Mouse (Mus musculus): ENCODE measurements around the gene Higd1a. TPM values are rescaled to one million over a fixed set of nuclear protein-coding genes. Genes with fewer than 3 reads are reported as not detected.

Higd1a gene
- polyA plus RNA-seq, 1 experiment: 3.4 TPM

DNA sequence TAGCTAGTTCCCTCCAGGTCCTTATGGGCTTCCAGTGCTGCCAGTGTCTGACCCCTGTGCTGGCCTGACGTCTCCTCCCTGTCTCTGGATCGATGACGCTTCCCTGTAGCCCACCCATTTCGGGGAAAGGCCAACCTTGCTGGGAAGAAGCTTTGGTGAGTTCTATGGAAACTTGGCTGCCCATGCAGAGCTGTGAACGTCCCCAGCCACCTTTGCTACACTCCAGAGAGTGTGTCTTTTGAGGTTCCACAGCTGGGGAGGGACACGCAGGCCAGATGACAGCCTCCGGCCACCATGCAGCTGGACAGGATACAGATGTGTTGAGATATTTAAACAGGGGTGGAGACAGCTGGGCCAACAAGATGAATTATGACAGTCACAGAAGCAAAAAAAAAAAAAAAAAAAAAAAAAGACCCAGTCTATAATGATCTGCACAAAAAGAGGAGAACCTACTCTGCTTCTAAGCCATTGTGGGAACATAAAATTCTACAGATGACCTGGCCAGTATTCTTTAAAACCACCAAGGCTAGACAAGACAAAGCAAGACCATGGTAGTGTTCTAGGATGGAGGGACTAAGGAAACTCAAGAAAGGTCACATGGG lies 37.3 kb upstream of the Higd1a start:
- Histone ChIP-seq H3K27ac (ENCODE audit: insufficient read depth, low read length) (no peak overlapping the region), H3K36me3 (ENCODE audit: control insufficient read depth, insufficient read depth, low read length) (no peaks in the 10 kb centered on the region), H3K27me3 (ENCODE audit: control insufficient read depth, insufficient read depth, low read length) (no peaks in the 10 kb centered on the region), H3K4me1 (ENCODE audit: control insufficient read depth, insufficient read depth, insufficient read length) (peaks cover 12% of the 10 kb centered on the region; the same call in 1 of the 2 replicates), H3K4me3 (ENCODE audit: extremely low read depth, insufficient read depth, insufficient read length) (no peak overlapping the region)
- TF ChIP-seq CTCF (IDR thresholded peaks at IDR 0.05; ENCODE audit: extremely low read depth, insufficient read depth, insufficient read length, insufficient replicate concordance): no peak
- TF ChIP-seq POLR2A (IDR thresholded peaks at IDR 0.05; ENCODE audit: low read depth, low read length): no peak
- DNase-seq (ENCODE audit: low read depth in 1 of 2, low spot score in 2 of 2): no peak
- 54% methylated on average over 7 of the region's 7 CpGs for WGBS

- 91% methylated on average over 7 of the region's 7 CpGs for WGBS
- peaks cover 8% of the 10 kb centered on the region; the same call in 1 of the 2 replicates for H3K4me1 ChIP-seq (ENCODE audit: control insufficient read depth, insufficient read depth, insufficient read length)
- no peak overlapping the region for H3K27ac ChIP-seq (ENCODE audit: insufficient read depth, low read length)
- DNase-seq (ENCODE audit: low read depth in 1 of 2, low spot score in 2 of 2): no peak
- H3K36me3 ChIP-seq (ENCODE audit: control insufficient read depth, insufficient read depth, low read length): no peaks in the 10 kb centered on the region
- H3K27me3 ChIP-seq (ENCODE audit: control insufficient read depth, insufficient read depth, low read length): no peaks in the 10 kb centered on the region
- H3K4me3 ChIP-seq (ENCODE audit: extremely low read depth, insufficient read depth, insufficient read length): no peak overlapping the region
- TF ChIP-seq POLR2A (IDR thresholded peaks at IDR 0.05; ENCODE audit: low read depth, low read length): no peak
- TF ChIP-seq CTCF (IDR thresholded peaks at IDR 0.05; ENCODE audit: extremely low read depth, insufficient read depth, insufficient read length, insufficient replicate concordance): no peak
Observed at GRCm38 (mm10) chr9:121894447-121894846, 36.3 kb upstream of the Higd1a start.

DNA sequence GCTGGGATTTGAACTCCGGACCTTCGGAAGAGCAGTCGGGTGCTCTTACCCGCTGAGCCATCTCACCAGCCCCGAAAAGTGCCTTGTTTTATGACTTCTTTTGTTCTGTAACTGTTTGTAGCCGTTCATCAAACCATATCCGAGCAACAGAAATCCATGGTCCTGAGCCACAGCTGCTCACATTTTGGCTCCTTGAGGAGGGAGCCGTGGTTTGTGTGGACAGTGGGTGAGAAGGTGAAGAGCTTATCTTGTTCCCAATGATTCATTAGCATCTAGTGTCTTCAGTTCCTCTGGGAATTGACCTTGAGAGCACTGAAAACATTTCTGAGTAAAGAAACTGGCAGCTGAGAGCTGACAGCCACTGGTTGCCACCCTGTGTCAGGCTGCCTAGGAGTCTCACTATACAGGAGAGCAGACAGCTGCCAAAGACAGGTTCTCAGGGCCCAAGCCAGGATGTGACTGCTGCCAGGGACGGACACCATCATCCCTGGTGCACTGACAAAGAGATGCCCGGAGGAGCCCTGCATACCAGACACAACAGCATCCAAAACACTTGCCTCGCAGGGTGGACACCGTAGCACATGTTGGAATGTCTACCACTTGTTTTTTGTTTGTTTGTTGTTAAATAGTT lies 34.0 kb upstream of the Higd1a start:
- Histone ChIP-seq H3K27me3 (ENCODE audit: control insufficient read depth, insufficient read depth, low read length) (no peaks in the 10 kb centered on the region), H3K36me3 (ENCODE audit: control insufficient read depth, insufficient read depth, low read length) (no peaks in the 10 kb centered on the region), H3K27ac (ENCODE audit: insufficient read depth, low read length) (no peak overlapping the region), H3K4me3 (ENCODE audit: extremely low read depth, insufficient read depth, insufficient read length) (no peak overlapping the region), H3K4me1 (ENCODE audit: control insufficient read depth, insufficient read depth, insufficient read length) (peaks cover 7% of the 10 kb centered on the region; the same call in 1 of the 2 replicates)
- no peak for DNase-seq (ENCODE audit: low read depth in 1 of 2, low spot score in 2 of 2)
- TF ChIP-seq POLR2A (IDR thresholded peaks at IDR 0.05; ENCODE audit: low read depth, low read length) (no peak), CTCF (IDR thresholded peaks at IDR 0.05; ENCODE audit: extremely low read depth, insufficient read depth, insufficient read length, insufficient replicate concordance) (no peak)
- 86% methylated on average over 12 of the region's 12 CpGs for WGBS

DNA sequence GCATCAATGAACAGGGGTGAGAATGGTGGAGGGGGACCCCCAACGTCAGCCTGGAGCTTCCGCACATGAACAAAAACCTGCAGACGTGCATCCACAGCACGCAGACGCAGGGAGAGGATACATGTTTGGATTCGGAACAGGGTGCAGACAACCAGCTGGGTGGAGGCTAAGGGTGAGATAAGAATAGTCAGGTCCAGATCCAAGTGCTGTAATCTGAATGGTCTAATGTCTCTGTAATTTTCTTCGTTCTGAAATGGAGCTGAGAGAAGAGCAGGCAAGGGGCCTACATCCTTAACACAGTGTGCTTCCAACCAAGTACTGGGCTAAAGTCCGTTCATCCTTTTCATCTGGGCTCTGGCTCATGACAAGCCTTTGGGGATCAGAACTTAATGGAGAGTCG lies 33.1 kb upstream of the Higd1a start:
- 92% methylated on average over 9 of the region's 9 CpGs for WGBS
- H3K27ac ChIP-seq (ENCODE audit: insufficient read depth, low read length): no peak overlapping the region
- TF ChIP-seq POLR2A (IDR thresholded peaks at IDR 0.05; ENCODE audit: low read depth, low read length) (no peak), CTCF (IDR thresholded peaks at IDR 0.05; ENCODE audit: extremely low read depth, insufficient read depth, insufficient read length, insufficient replicate concordance) (no peak)

DNA sequence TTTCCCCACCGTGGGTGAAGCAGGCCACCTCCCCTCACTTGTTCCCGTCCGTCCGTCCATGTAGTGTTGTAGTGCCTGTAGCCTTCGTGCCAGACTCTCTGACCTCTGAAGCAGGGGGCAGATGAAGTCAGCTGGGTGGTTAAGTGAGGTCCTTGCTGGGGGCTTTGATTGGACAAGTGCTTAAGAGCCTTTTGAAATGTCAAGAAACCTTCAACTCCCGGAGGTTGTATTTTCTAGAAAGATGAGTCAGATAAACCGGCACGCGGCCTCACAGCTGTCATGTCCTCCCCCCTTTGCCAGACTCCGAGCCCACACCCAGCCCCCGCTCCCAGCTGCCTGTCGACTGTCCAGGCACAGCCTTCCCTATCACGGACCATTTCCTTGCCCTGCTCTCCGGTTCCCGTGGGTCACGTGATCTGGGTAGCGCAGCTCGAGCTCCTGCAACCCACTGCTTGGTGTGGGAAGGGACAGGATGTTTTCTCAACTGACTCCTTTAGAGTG lies 32.3 kb upstream of the Higd1a start:
- 44% methylated on average over 18 of the region's 18 CpGs for WGBS
- Histone ChIP-seq H3K27ac (ENCODE audit: insufficient read depth, low read length) (no peak overlapping the region), H3K4me1 (ENCODE audit: control insufficient read depth, insufficient read depth, insufficient read length) (no peaks in the 10 kb centered on the region; the same call in 1 of the 2 replicates), H3K27me3 (ENCODE audit: control insufficient read depth, insufficient read depth, low read length) (no peaks in the 10 kb centered on the region), H3K36me3 (ENCODE audit: control insufficient read depth, insufficient read depth, low read length) (no peaks in the 10 kb centered on the region), H3K4me3 (ENCODE audit: extremely low read depth, insufficient read depth, insufficient read length) (no peak overlapping the region)
- no peak for DNase-seq (ENCODE audit: low read depth in 1 of 2, low spot score in 2 of 2)
- TF ChIP-seq CTCF (IDR thresholded peaks at IDR 0.05; ENCODE audit: extremely low read depth, insufficient read depth, insufficient read length, insufficient replicate concordance) (no peak), POLR2A (IDR thresholded peaks at IDR 0.05; ENCODE audit: low read depth, low read length) (no peak)

More for the DNA sequence above, 33.1 kb upstream of the Higd1a start:
- Histone ChIP-seq H3K27me3 (ENCODE audit: control insufficient read depth, insufficient read depth, low read length) (no peaks in the 10 kb centered on the region), H3K4me1 (ENCODE audit: control insufficient read depth, insufficient read depth, insufficient read length) (no peaks in the 10 kb centered on the region; the same call in 1 of the 2 replicates), H3K4me3 (ENCODE audit: extremely low read depth, insufficient read depth, insufficient read length) (no peak overlapping the region), H3K36me3 (ENCODE audit: control insufficient read depth, insufficient read depth, low read length) (no peaks in the 10 kb centered on the region)
- no peak for DNase-seq (ENCODE audit: low read depth in 1 of 2, low spot score in 2 of 2)

DNA sequence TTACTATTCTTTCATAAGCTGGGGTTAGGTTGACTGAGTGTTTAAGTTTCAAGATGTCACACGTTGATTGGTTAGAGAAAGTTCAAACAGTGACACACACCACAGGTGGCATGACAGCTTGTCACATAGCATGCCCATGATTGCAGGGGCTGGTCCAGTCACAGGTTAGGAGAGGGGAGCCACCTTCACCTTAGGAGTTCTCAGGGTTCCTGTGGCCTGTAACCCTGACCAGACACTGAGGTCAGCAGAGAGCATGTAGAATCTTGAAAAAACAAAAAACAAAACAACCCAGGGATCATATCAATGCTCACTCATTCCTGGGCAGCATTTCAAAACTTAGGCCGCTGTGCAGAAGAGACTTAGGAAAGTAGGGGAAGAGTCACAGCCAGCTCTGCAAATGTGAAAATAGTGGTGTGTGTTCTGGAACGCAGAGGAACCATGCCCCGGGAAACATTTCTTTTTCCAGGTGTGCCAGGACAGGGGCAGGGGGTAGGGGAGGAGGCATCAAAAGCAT lies 31.8 kb upstream of the Higd1a start:
- Histone ChIP-seq H3K27me3 (ENCODE audit: control insufficient read depth, insufficient read depth, low read length) (no peaks in the 10 kb centered on the region), H3K4me3 (ENCODE audit: extremely low read depth, insufficient read depth, insufficient read length) (no peak overlapping the region), H3K27ac (ENCODE audit: insufficient read depth, low read length) (no peak overlapping the region), H3K4me1 (ENCODE audit: control insufficient read depth, insufficient read depth, insufficient read length) (no peaks in the 10 kb centered on the region; the same call in 1 of the 2 replicates), H3K36me3 (ENCODE audit: control insufficient read depth, insufficient read depth, low read length) (no peaks in the 10 kb centered on the region)
- WGBS: 86% methylated on average over 4 of the region's 4 CpGs
- TF ChIP-seq CTCF (IDR thresholded peaks at IDR 0.05; ENCODE audit: extremely low read depth, insufficient read depth, insufficient read length, insufficient replicate concordance) (no peak), POLR2A (IDR thresholded peaks at IDR 0.05; ENCODE audit: low read depth, low read length) (no peak)
- no peak for DNase-seq (ENCODE audit: low read depth in 1 of 2, low spot score in 2 of 2)
